In genomic region chr5:140405126-140405525, GRCm38 (mm10) we compare ENCODE assay signal across 21 mouse cellular contexts. TPM values are rescaled to one million over a fixed set of nuclear protein-coding genes. Genes with fewer than 3 reads are reported as not detected.
DNase-seq lines count a peak whose midpoint lies in the region; ATAC-seq and TF ChIP-seq lines count a peak whose summit lies in the region.
"Had no signal": no experiment of that assay in that cellular context is flagged by ENCODE, and none has a peak within 500 bp of the region (broad histone marks: within the 10 kb centered on the region; RNA-seq: fewer than 3 reads in every experiment).

No protein-coding gene starts in this region.

- no peak overlapping the region for H3K9ac ChIP-seq in limb, embryonic 14.5 days (ENCODE audit: low read depth, low read length, severe bottlenecking)
- H3K9ac ChIP-seq in forebrain, embryonic 13.5 days = no peak overlapping the region
- H3K9ac ChIP-seq: embryonic facial prominence, embryonic 12.5 days; forebrain, embryonic 12.5 days; forebrain, postnatal 0 days; heart, embryonic 13.5 days; hindbrain, embryonic 12.5 days had no signal

- H3K36me3 ChIP-seq in limb, embryonic 10.5 days = no peaks in the 10 kb centered on the region
- no peaks in the 10 kb centered on the region for H3K36me3 ChIP-seq in limb, embryonic 14.5 days (ENCODE audit: control insufficient read depth, insufficient read depth, low read length)
- H3K36me3 ChIP-seq in forebrain, embryonic 13.5 days (ENCODE audit: poor library complexity, severe bottlenecking) = no peaks in the 10 kb centered on the region
- H3K36me3 ChIP-seq: embryonic facial prominence, embryonic 12.5 days; forebrain, embryonic 12.5 days; heart, embryonic 13.5 days; hindbrain, embryonic 12.5 days had no signal

- no peak for TF ChIP-seq POLR2A in limb, embryonic 14.5 days (IDR thresholded peaks at IDR 0.05; ENCODE audit: borderline replicate concordance, extremely low read depth, insufficient read depth, insufficient read length)

- peaks cover 34% of the 10 kb centered on the region for H3K4me1 ChIP-seq in limb, embryonic 10.5 days
- H3K4me1 ChIP-seq in limb, embryonic 14.5 days (ENCODE audit: control insufficient read depth, insufficient read depth, low read length) = 0 out of 2 replicates have a peak, but pooled peaks cover 2% of the 10 kb centered on the region
- no peaks in the 10 kb centered on the region for H3K4me1 ChIP-seq in forebrain, embryonic 13.5 days
- H3K4me1 ChIP-seq: embryonic facial prominence, embryonic 12.5 days; forebrain, embryonic 12.5 days; heart, embryonic 13.5 days; hindbrain, embryonic 12.5 days had no signal

- DNase-seq in embryo, embryonic 10 days (ENCODE audit: low spot score) = peak; percentile 70
- peak; percentile 14 for DNase-seq in embryo, embryonic 9.5 days (ENCODE audit: extremely low spot score)
- peak; percentile 72 for DNase-seq in limb, embryonic 10.5 days (ENCODE audit: low spot score)
- no peak for DNase-seq in limb, embryonic 14.5 days (ENCODE audit: low spot score)
- DNase-seq in testis, postnatal 14 days (ENCODE audit: low spot score) = no peak
- DNase-seq in cerebellum, adult 8-10 months = no peak
- DNase-seq: adrenal gland, postnatal 14 days; cerebellum, adult 18-20 months; cerebellum, postnatal 10 days; forebrain, postnatal 0 days; gastrocnemius, adult 2 months; gastrocnemius, postnatal 25 days; heart, postnatal 4 days had no signal

- H3K9me3 ChIP-seq in limb, embryonic 10.5 days (replicated peaks) = no peaks in the 10 kb centered on the region
- peaks cover 4% of the 10 kb centered on the region; the same call in 1 of the 2 replicates for H3K9me3 ChIP-seq in limb, embryonic 14.5 days (ENCODE audit: control insufficient read depth, low read length)
- H3K9me3 ChIP-seq in forebrain, embryonic 13.5 days (replicated peaks) = no peaks in the 10 kb centered on the region
- H3K9me3 ChIP-seq: embryonic facial prominence, embryonic 12.5 days; heart, embryonic 13.5 days; hindbrain, embryonic 12.5 days had no signal

- peak overlapping the region; percentile 59 for H3K27ac ChIP-seq in limb, embryonic 10.5 days
- H3K27ac ChIP-seq in limb, embryonic 14.5 days (replicated peaks; ENCODE audit: low read depth, low read length) = no peak overlapping the region
- no peak overlapping the region for H3K27ac ChIP-seq in forebrain, embryonic 13.5 days
- H3K27ac ChIP-seq: embryonic facial prominence, embryonic 12.5 days; forebrain, embryonic 12.5 days; gastrocnemius, adult 2 months; heart, embryonic 13.5 days; hindbrain, embryonic 12.5 days had no signal

- no peak overlapping the region for H3K4me2 ChIP-seq in limb, embryonic 14.5 days (replicated peaks; ENCODE audit: low read depth, low read length, severe bottlenecking)
- no peak overlapping the region for H3K4me2 ChIP-seq in forebrain, embryonic 13.5 days
- H3K4me2 ChIP-seq: embryonic facial prominence, embryonic 12.5 days; forebrain, embryonic 12.5 days; heart, embryonic 13.5 days; hindbrain, embryonic 12.5 days had no signal

- WGBS in limb, embryonic 10.5 days = 26% methylated on average over 6 of the region's 6 CpGs
- WGBS in limb, embryonic 14.5 days = 23% methylated on average over 6 of the region's 6 CpGs
- 90% methylated on average over 6 of the region's 6 CpGs for WGBS in forebrain, embryonic 13.5 days

- peak; percentile 26; the same call in 1 of the 2 replicates for ATAC-seq in limb, embryonic 14.5 days (ENCODE audit: low FRiP score, low read depth)
- no peak for ATAC-seq in forebrain, embryonic 13.5 days
- ATAC-seq: forebrain, postnatal 0 days; hindbrain, embryonic 16.5 days had no signal

- no peaks in the 10 kb centered on the region for H3K27me3 ChIP-seq in limb, embryonic 10.5 days (ENCODE audit: low read depth, poor library complexity, severe bottlenecking)
- no peaks in the 10 kb centered on the region for H3K27me3 ChIP-seq in limb, embryonic 14.5 days (ENCODE audit: control insufficient read depth, insufficient read depth, low read length)
- H3K27me3 ChIP-seq in forebrain, embryonic 13.5 days = no peaks in the 10 kb centered on the region
- H3K27me3 ChIP-seq: embryonic facial prominence, embryonic 12.5 days; forebrain, embryonic 12.5 days; heart, embryonic 13.5 days; hindbrain, embryonic 12.5 days had no signal

- no peak overlapping the region for H3K4me3 ChIP-seq in limb, embryonic 10.5 days
- H3K4me3 ChIP-seq in limb, embryonic 14.5 days (replicated peaks; ENCODE audit: low read length) = no peak overlapping the region
- H3K4me3 ChIP-seq in forebrain, embryonic 13.5 days = no peak overlapping the region
- H3K4me3 ChIP-seq: embryonic facial prominence, embryonic 12.5 days; forebrain, embryonic 12.5 days; gastrocnemius, adult 2 months; heart, embryonic 13.5 days; hindbrain, embryonic 12.5 days had no signal

RNA-seq across cellular contexts. Expression of gene Eif3b, which starts 14.0 kb away (rescaled TPM):
- polyA plus RNA-seq in limb, embryonic 10.5 days (2016; fragmentation: Nextera tagmentation; extraction: Ambion mirVana) = 201 and 231 TPM in 2 replicates
- polyA plus RNA-seq in limb, embryonic 14.5 days (2012; rRNA removed) = 108 and 119 TPM in 2 replicates
- polyA plus RNA-seq in limb, embryonic 14.5 days (2014; fragmentation: Nextera tagmentation; extraction: Ambion mirVana) = 145 and 151 TPM in 2 replicates
- 84.0 and 95.0 TPM in 2 replicates for polyA plus RNA-seq in forebrain, embryonic 13.5 days (2015; fragmentation: Nextera tagmentation; extraction: Ambion mirVana)

RNA-seq across cellular contexts. Expression of gene Snx8, which starts 16.1 kb away (rescaled TPM):
- polyA plus RNA-seq in limb, embryonic 10.5 days (2016; fragmentation: Nextera tagmentation; extraction: Ambion mirVana) = 22.4 and 25.4 TPM in 2 replicates
- 23.0 and 29.8 TPM in 2 replicates for polyA plus RNA-seq in limb, embryonic 14.5 days (2012; rRNA removed)
- polyA plus RNA-seq in limb, embryonic 14.5 days (2014; fragmentation: Nextera tagmentation; extraction: Ambion mirVana) = 9.7 and 12.3 TPM in 2 replicates
- polyA plus RNA-seq in forebrain, embryonic 13.5 days (2015; fragmentation: Nextera tagmentation; extraction: Ambion mirVana) = 17.6 and 20.6 TPM in 2 replicates

RNA-seq across cellular contexts. Expression of gene Gm4869, which starts 40.3 kb away (rescaled TPM):
- polyA plus RNA-seq in limb, embryonic 10.5 days (2016; fragmentation: Nextera tagmentation; extraction: Ambion mirVana) = not detected in 2 replicates
- 0.13 TPM in 2 replicates for polyA plus RNA-seq in limb, embryonic 14.5 days (2012; rRNA removed)
- polyA plus RNA-seq in limb, embryonic 14.5 days (2014; fragmentation: Nextera tagmentation; extraction: Ambion mirVana) = not detected in 2 replicates
- polyA plus RNA-seq in forebrain, embryonic 13.5 days (2015; fragmentation: Nextera tagmentation; extraction: Ambion mirVana) = not detected in 2 replicates
- polyA plus RNA-seq: forebrain, embryonic 12.5 days; forebrain, postnatal 0 days; heart, postnatal 0 days; hindbrain, embryonic 12.5 days; hindbrain, embryonic 16.5 days; intestine, embryonic 14.5 days had no signal

Comparison
In these comparisons a context has a peak if more than half of its experiments do, and no peak if none do; other contexts are left out.
1. DNase-seq: peak in embryo, embryonic 10 days (single experiment), embryo, embryonic 9.5 days (single experiment) and limb, embryonic 10.5 days (single experiment); none in limb, embryonic 14.5 days (single experiment), testis, postnatal 14 days (single experiment) and cerebellum, adult 8-10 months (single experiment).